Comparison of ENCODE assay signal across 15 mouse cellular contexts in the genomic region with DNA sequence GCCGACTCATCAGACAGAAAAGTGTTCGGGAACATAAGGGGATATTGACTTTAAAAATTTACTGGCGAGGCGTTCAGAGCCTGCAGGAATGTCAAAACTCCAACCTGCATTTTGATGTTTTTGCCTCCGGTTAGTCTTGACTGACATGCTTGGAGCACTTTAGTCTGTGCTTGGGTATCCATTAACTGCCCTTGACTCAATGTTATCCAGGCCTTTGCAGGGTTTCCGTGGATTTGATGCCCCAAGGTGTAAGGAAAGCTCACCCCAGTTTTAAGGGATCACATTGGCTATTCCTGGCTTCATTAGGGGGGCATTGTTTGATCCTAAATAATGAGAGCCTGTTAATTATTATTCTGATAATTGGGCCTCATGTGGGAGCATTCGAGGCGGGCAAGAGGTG.
"Had no signal": no experiment of that assay in that cellular context is flagged by ENCODE, and none has a peak within 500 bp of the region (broad histone marks: within the 10 kb centered on the region; RNA-seq: fewer than 3 reads in every experiment).

No protein-coding gene starts in this region.

- H3K36me3 ChIP-seq: liver, embryonic 13.5 days; midbrain, embryonic 12.5 days; midbrain, embryonic 15.5 days; neural tube, embryonic 13.5 days; stomach, embryonic 15.5 days had no signal

- H3K4me2 ChIP-seq: liver, embryonic 13.5 days; midbrain, embryonic 12.5 days; midbrain, embryonic 15.5 days; neural tube, embryonic 13.5 days; stomach, embryonic 15.5 days had no signal

- H3K4me3 ChIP-seq: left cerebral cortex, adult 2 months; liver, embryonic 13.5 days; midbrain, embryonic 12.5 days; midbrain, embryonic 15.5 days; neural tube, embryonic 13.5 days; stomach, embryonic 15.5 days had no signal

- H3K27me3 ChIP-seq: liver, embryonic 13.5 days; midbrain, embryonic 15.5 days; neural tube, embryonic 13.5 days; stomach, embryonic 15.5 days had no signal

- ATAC-seq: intestine, postnatal 0 days; midbrain, embryonic 15.5 days had no signal

- H3K9ac ChIP-seq: liver, embryonic 13.5 days; midbrain, embryonic 12.5 days; midbrain, embryonic 15.5 days; neural tube, embryonic 13.5 days; stomach, embryonic 15.5 days had no signal

- H3K27ac ChIP-seq: left cerebral cortex, adult 2 months; liver, embryonic 13.5 days; macrophage; midbrain, embryonic 12.5 days; midbrain, embryonic 15.5 days; neural tube, embryonic 13.5 days; stomach, embryonic 15.5 days had no signal

- H3K4me1 ChIP-seq: liver, embryonic 13.5 days; midbrain, embryonic 15.5 days; stomach, embryonic 15.5 days had no signal

- DNase-seq: layer of hippocampus, postnatal 36 days; liver, embryonic 13.5 days; lung, adult 2 months; lung, postnatal 14 days; retina, postnatal 1 day; right cerebral cortex, postnatal 25 days; spleen, adult 18-20 months; thymus, postnatal 25 days had no signal

- H3K9me3 ChIP-seq: liver, embryonic 13.5 days; midbrain, embryonic 12.5 days; midbrain, embryonic 15.5 days; neural tube, embryonic 13.5 days; stomach, embryonic 15.5 days had no signal
